Mouse (Mus musculus) embryonic facial prominence, embryonic 12.5 days (tissue): Measurements from ENCODE around the gene Zfp709. TPM values are rescaled to one million over a fixed set of nuclear protein-coding genes. Genes with fewer than 3 reads are reported as not detected.
"Not testable (repeated sequence)": the region's sequence is repeated elsewhere in the genome, so short reads cannot be mapped to it uniquely, and the experiment has no call there.

Experiments
- ATAC-seq: fragments of 200-750 bp; cut with Nextera tagmentation; 2 replicates; pipeline ENCODE4 v1.8.0; 2017; ENCODE audit not compliant: insufficient number of reproducible peaks, insufficient read depth, low FRiP score, low TSS enrichment
- H3K27ac ChIP-seq: fragments of 300-500 bp; sonication (generic); 2 replicates; pipeline ENCODE4 v1.5.1; 2016; ENCODE audit warnings: mild to moderate bottlenecking
- H3K27me3 ChIP-seq: fragments of 300-500 bp; sonication (generic); 2 replicates; pipeline ENCODE4 v1.6.1; 2016; ENCODE audit warnings: mild to moderate bottlenecking, moderate library complexity
- H3K36me3 ChIP-seq: fragments of 300-500 bp; sonication (generic); 2 replicates; pipeline ENCODE4 v1.6.1; 2016; ENCODE audit warnings: mild to moderate bottlenecking
- H3K4me1 ChIP-seq: fragments of 300-500 bp; sonication (generic); 2 replicates; pipeline ENCODE4 v1.6.1; 2016
- H3K4me2 ChIP-seq: fragments of 300-500 bp; sonication (generic); replicated peaks from 2 replicates; pipeline ENCODE4 v1.6.1; 2016; ENCODE audit warnings: mild to moderate bottlenecking, moderate library complexity
- H3K4me3 ChIP-seq: fragments of 300-500 bp; sonication (generic); 2 replicates; pipeline ENCODE4 v1.5.1; 2016; ENCODE audit warnings: mild to moderate bottlenecking
- H3K9ac ChIP-seq: fragments of 300-500 bp; sonication (generic); 2 replicates; pipeline ENCODE4 v1.6.1; 2016; ENCODE audit warnings: mild to moderate bottlenecking, moderate library complexity
- H3K9me3 ChIP-seq: fragments of 300-500 bp; sonication (generic); 2 replicates; pipeline ENCODE4 v1.6.1; 2016; ENCODE audit warnings: mild to moderate bottlenecking, moderate library complexity
- WGBS: fragments of 180-500 bp; shearing (Covaris S2); methylation state at CpG from one replicate; pipeline ENCODE4 v1.1.7; 2016; 5-methylcytosine and 5-hydroxymethylcytosine counted together
- polyA plus RNA-seq: library from polyadenylated mRNA; unstranded; fragments of >200 nt; fragmentation: Nextera tagmentation; extraction: Ambion mirVana; gene quantifications from 2 replicates; pipeline ENCODE4 v1.2.1, GENCODE M21; 2016

Gene Zfp709
- 8.1 and 8.5 TPM in 2 replicates for polyA plus RNA-seq

GRCm38 (mm10) chr8:71881618-71882274, at the start of gene Zfp709:
Gene Zfp709 (plus strand): TSS chr8:71882019.
- WGBS = 5% methylated on average over 45 of the region's 45 CpGs
- H3K9me3 ChIP-seq = peaks cover 20% of the 10 kb centered on the region; the same call in 1 of the 2 replicates
- H3K4me3 ChIP-seq = peak within 1 kb of the TSS; percentile 74
- H3K36me3 ChIP-seq = peaks cover 21% of the 10 kb centered on the region
- no peaks in the 10 kb centered on the region for H3K27me3 ChIP-seq
- 0 out of 2 replicates have a peak within 1 kb of the TSS, but pooled peaks have one; percentile 52 for H3K27ac ChIP-seq
- no peaks in the 10 kb centered on the region for H3K4me1 ChIP-seq
- H3K4me2 ChIP-seq = peak within 1 kb of the TSS; percentile 88
- peak within 1 kb of the TSS; percentile 80 for H3K9ac ChIP-seq
- peak; percentile 84 for ATAC-seq

- ATAC-seq, H3K27me3 ChIP-seq, H3K4me2 ChIP-seq, H3K36me3 ChIP-seq, H3K9me3 ChIP-seq, H3K4me1 ChIP-seq, H3K27ac ChIP-seq, H3K9ac ChIP-seq, H3K4me3 ChIP-seq: not testable (repeated sequence)
- WGBS = 81% methylated on average over 4 of the region's 4 CpGs
Observed at GRCm38 (mm10) chr8:71838207-71838606, 43.6 kb upstream of the Zfp709 start.

GRCm38 (mm10) chr8:71841201-71841817, 40.5 kb upstream of the Zfp709 start:
- not testable (repeated sequence) for H3K27ac ChIP-seq, H3K4me1 ChIP-seq, H3K9me3 ChIP-seq, H3K36me3 ChIP-seq, H3K9ac ChIP-seq, H3K4me2 ChIP-seq, ATAC-seq, H3K27me3 ChIP-seq, H3K4me3 ChIP-seq
- 81% methylated on average over 3 of the region's 3 CpGs for WGBS

- not testable (repeated sequence) for H3K4me3 ChIP-seq, H3K36me3 ChIP-seq, H3K9me3 ChIP-seq, H3K4me1 ChIP-seq, H3K9ac ChIP-seq, H3K27me3 ChIP-seq, ATAC-seq, H3K27ac ChIP-seq, H3K4me2 ChIP-seq
- 76% methylated on average over 2 of the region's 2 CpGs for WGBS
Observed at GRCm38 (mm10) chr8:71842476-71842875, 39.3 kb upstream of the Zfp709 start.

GRCm38 (mm10) chr8:71844453-71844852, 37.4 kb upstream of the Zfp709 start:
- H3K4me1 ChIP-seq, H3K4me2 ChIP-seq, H3K4me3 ChIP-seq, H3K9me3 ChIP-seq, H3K9ac ChIP-seq, H3K36me3 ChIP-seq, ATAC-seq, H3K27ac ChIP-seq, H3K27me3 ChIP-seq: not testable (repeated sequence)
- 62% methylated on average over 1 of the region's 1 CpGs for WGBS

GRCm38 (mm10) chr8:71845993-71846483, 35.8 kb upstream of the Zfp709 start:
- not testable (repeated sequence) for ATAC-seq
- WGBS = 85% methylated on average over 1 of the region's 1 CpGs

GRCm38 (mm10) chr8:71846745-71847144, 35.1 kb upstream of the Zfp709 start:
- H3K27ac ChIP-seq, H3K36me3 ChIP-seq, H3K4me1 ChIP-seq, H3K9me3 ChIP-seq, H3K4me3 ChIP-seq, H3K9ac ChIP-seq, H3K4me2 ChIP-seq, H3K27me3 ChIP-seq: not testable (repeated sequence)
- 0 out of 2 replicates have a peak, but pooled peaks have one; percentile 35 for ATAC-seq
- 82% methylated on average over 2 of the region's 2 CpGs for WGBS

More at GRCm38 (mm10) chr8:71845993-71846483, 35.8 kb upstream of the Zfp709 start:
- not testable (repeated sequence) for H3K36me3 ChIP-seq, H3K9ac ChIP-seq, H3K4me1 ChIP-seq, H3K27ac ChIP-seq, H3K27me3 ChIP-seq, H3K9me3 ChIP-seq, H3K4me3 ChIP-seq, H3K4me2 ChIP-seq

GRCm38 (mm10) chr8:71851014-71851413, 30.8 kb upstream of the Zfp709 start:
- not testable (repeated sequence) for ATAC-seq

GRCm38 (mm10) chr8:71853360-71853759, 28.5 kb upstream of the Zfp709 start:
- H3K27me3 ChIP-seq, H3K36me3 ChIP-seq, H3K9me3 ChIP-seq, H3K27ac ChIP-seq, ATAC-seq, H3K4me3 ChIP-seq, H3K4me2 ChIP-seq, H3K9ac ChIP-seq, H3K4me1 ChIP-seq: not testable (repeated sequence)

More at GRCm38 (mm10) chr8:71851014-71851413, 30.8 kb upstream of the Zfp709 start:
- 70% methylated on average over 1 of the region's 1 CpGs for WGBS
- H3K27me3 ChIP-seq, H3K9me3 ChIP-seq, H3K36me3 ChIP-seq, H3K4me2 ChIP-seq, H3K4me3 ChIP-seq, H3K27ac ChIP-seq, H3K4me1 ChIP-seq, H3K9ac ChIP-seq: not testable (repeated sequence)

GRCm38 (mm10) chr8:71856630-71857328, 25.0 kb upstream of the Zfp709 start:
- H3K4me1 ChIP-seq, H3K9me3 ChIP-seq, H3K27ac ChIP-seq, H3K27me3 ChIP-seq, H3K4me2 ChIP-seq, H3K36me3 ChIP-seq, H3K9ac ChIP-seq, H3K4me3 ChIP-seq: not testable (repeated sequence)
- WGBS = 81% methylated on average over 9 of the region's 10 CpGs
- peak; percentile 56; the same call in 1 of the 2 replicates for ATAC-seq

- not testable (repeated sequence) for H3K27ac ChIP-seq, H3K4me2 ChIP-seq, H3K4me1 ChIP-seq, H3K9ac ChIP-seq, H3K9me3 ChIP-seq, H3K27me3 ChIP-seq, H3K4me3 ChIP-seq, H3K36me3 ChIP-seq
- peak; percentile 60; the same call in 1 of the 2 replicates for ATAC-seq
- 79% methylated on average over 2 of the region's 2 CpGs for WGBS
Observed at GRCm38 (mm10) chr8:71857364-71857763, 24.5 kb upstream of the Zfp709 start.

- not testable (repeated sequence) for ATAC-seq, H3K36me3 ChIP-seq
- WGBS = 71% methylated on average over 1 of the region's 1 CpGs
Observed at GRCm38 (mm10) chr8:71861551-71861950, 20.3 kb upstream of the Zfp709 start.

More at GRCm38 (mm10) chr8:71861551-71861950, 20.3 kb upstream of the Zfp709 start:
- not testable (repeated sequence) for H3K4me1 ChIP-seq, H3K27ac ChIP-seq, H3K4me3 ChIP-seq, H3K9ac ChIP-seq, H3K27me3 ChIP-seq, H3K4me2 ChIP-seq, H3K9me3 ChIP-seq
